Mouse (Mus musculus): Measurements from ENCODE around the gene Aqp3. TPM values are rescaled to one million over a fixed set of nuclear protein-coding genes. Genes with fewer than 3 reads are reported as not detected.

Aqp3 gene
- total RNA-seq, 1 experiment = 87.0 TPM

- Histone ChIP-seq H3K4me1 (ENCODE audit: control insufficient read depth in 2 of 2, insufficient read depth in 2 of 2, low read length in 2 of 2, poor library complexity in 1 of 2) (peaks cover 0 to 5% of the 10 kb centered on the region in 2 experiments; a peak in 1 of 4 replicates), H3K4me3 (ENCODE audit: insufficient read depth in 1 of 2, low read depth in 1 of 2, low read length in 2 of 2, poor library complexity in 1 of 2, severe bottlenecking in 1 of 2) (no peak overlapping the region), H3K27ac (ENCODE audit: insufficient read depth, low read depth, low read length, poor library complexity, severe bottlenecking) (no peak overlapping the region), H3K9ac (ENCODE audit: insufficient read depth, low read depth, low read length, poor library complexity, severe bottlenecking) (no peak overlapping the region), H3K9me3 (ENCODE audit: control insufficient read depth, insufficient read depth, low read depth, low read length) (no peaks in the 10 kb centered on the region), H3K36me3 (ENCODE audit: control insufficient read depth, insufficient read depth, low read length, poor library complexity, severe bottlenecking) (no peaks in the 10 kb centered on the region)
- no peak for TF ChIP-seq HCFC1 (IDR thresholded peaks at IDR 0.05; ENCODE audit: borderline replicate concordance, insufficient read depth, low read length)
- TF ChIP-seq MAFK (IDR thresholded peaks at IDR 0.05; ENCODE audit: insufficient read depth, low read depth, low read length) = no peak
- TF ChIP-seq ZNF384 (IDR thresholded peaks at IDR 0.05; ENCODE audit: low read depth, low read length) = no peak
- no peak for TF ChIP-seq CHD2 (IDR thresholded peaks at IDR 0.05; ENCODE audit: low read depth, low read length)
- no peak for TF ChIP-seq ZC3H11A (IDR thresholded peaks at IDR 0.05; ENCODE audit: borderline replicate concordance, low read depth, low read length)
- no peak for DNase-seq (ENCODE audit: low read depth, low spot score)
- in situ Hi-C loops (cut with MboI; ENCODE audit: low sequenced_read_pairs in 2 of 2, unreplicated experiment in 2 of 2) = no loop called here
Observed at GRCm38 (mm10) chr4:41046254-41046795, 51.7 kb downstream of the Aqp3 start.

- no peaks in the 10 kb centered on the region for H3K36me3 ChIP-seq (ENCODE audit: control insufficient read depth, insufficient read depth, low read length, poor library complexity, severe bottlenecking)
- no peak for TF ChIP-seq ZNF384 (IDR thresholded peaks at IDR 0.05; ENCODE audit: low read depth, low read length)
- no peak for TF ChIP-seq CHD2 (IDR thresholded peaks at IDR 0.05; ENCODE audit: low read depth, low read length)
- no peak for TF ChIP-seq ZC3H11A (IDR thresholded peaks at IDR 0.05; ENCODE audit: borderline replicate concordance, low read depth, low read length)
- TF ChIP-seq MAFK (IDR thresholded peaks at IDR 0.05; ENCODE audit: insufficient read depth, low read depth, low read length) = no peak
- TF ChIP-seq HCFC1 (IDR thresholded peaks at IDR 0.05; ENCODE audit: borderline replicate concordance, insufficient read depth, low read length) = no peak
Observed at GRCm38 (mm10) chr4:41045288-41045687, 52.7 kb downstream of the Aqp3 start.

GRCm38 (mm10) chr4:41043961-41044360 is 54.0 kb downstream of the Aqp3 start:
- in situ Hi-C loops (cut with MboI; ENCODE audit: low sequenced_read_pairs in 2 of 2, unreplicated experiment in 2 of 2) = no loop called here
- Histone ChIP-seq H3K4me3 (ENCODE audit: insufficient read depth in 1 of 2, low read depth in 1 of 2, low read length in 2 of 2, poor library complexity in 1 of 2, severe bottlenecking in 1 of 2) (no peak overlapping the region), H3K36me3 (ENCODE audit: control insufficient read depth, insufficient read depth, low read length, poor library complexity, severe bottlenecking) (no peaks in the 10 kb centered on the region), H3K9me3 (ENCODE audit: control insufficient read depth, insufficient read depth, low read depth, low read length) (no peaks in the 10 kb centered on the region), H3K9ac (ENCODE audit: insufficient read depth, low read depth, low read length, poor library complexity, severe bottlenecking) (no peak overlapping the region), H3K27ac (ENCODE audit: insufficient read depth, low read depth, low read length, poor library complexity, severe bottlenecking) (no peak overlapping the region), H3K4me1 (ENCODE audit: control insufficient read depth in 2 of 2, insufficient read depth in 2 of 2, low read length in 2 of 2, poor library complexity in 1 of 2) (peaks cover 0 to 2% of the 10 kb centered on the region in 2 experiments; a peak in 1 of 4 replicates)
- DNase-seq (ENCODE audit: low read depth, low spot score) = no peak
- no peak for TF ChIP-seq CHD2 (IDR thresholded peaks at IDR 0.05; ENCODE audit: low read depth, low read length)
- TF ChIP-seq ZNF384 (IDR thresholded peaks at IDR 0.05; ENCODE audit: low read depth, low read length) = no peak
- TF ChIP-seq ZC3H11A (IDR thresholded peaks at IDR 0.05; ENCODE audit: borderline replicate concordance, low read depth, low read length) = no peak
- no peak for TF ChIP-seq HCFC1 (IDR thresholded peaks at IDR 0.05; ENCODE audit: borderline replicate concordance, insufficient read depth, low read length)
- no peak for TF ChIP-seq MAFK (IDR thresholded peaks at IDR 0.05; ENCODE audit: insufficient read depth, low read depth, low read length)

More at GRCm38 (mm10) chr4:41045288-41045687, 52.7 kb downstream of the Aqp3 start:
- Histone ChIP-seq H3K9ac (ENCODE audit: insufficient read depth, low read depth, low read length, poor library complexity, severe bottlenecking) (no peak overlapping the region), H3K27ac (ENCODE audit: insufficient read depth, low read depth, low read length, poor library complexity, severe bottlenecking) (no peak overlapping the region), H3K9me3 (ENCODE audit: control insufficient read depth, insufficient read depth, low read depth, low read length) (no peaks in the 10 kb centered on the region), H3K4me3 (ENCODE audit: insufficient read depth in 1 of 2, low read depth in 1 of 2, low read length in 2 of 2, poor library complexity in 1 of 2, severe bottlenecking in 1 of 2) (no peak overlapping the region), H3K4me1 (ENCODE audit: control insufficient read depth in 2 of 2, insufficient read depth in 2 of 2, low read length in 2 of 2, poor library complexity in 1 of 2) (peaks cover 0 to 2% of the 10 kb centered on the region in 2 experiments; a peak in 1 of 4 replicates)
- in situ Hi-C loops (cut with MboI; ENCODE audit: low sequenced_read_pairs in 2 of 2, unreplicated experiment in 2 of 2) = no loop called here
- DNase-seq (ENCODE audit: low read depth, low spot score) = no peak

- TF ChIP-seq HCFC1 (IDR thresholded peaks at IDR 0.05; ENCODE audit: borderline replicate concordance, insufficient read depth, low read length) (no peak), CHD2 (IDR thresholded peaks at IDR 0.05; ENCODE audit: low read depth, low read length) (no peak), ZNF384 (IDR thresholded peaks at IDR 0.05; ENCODE audit: low read depth, low read length) (no peak), ZC3H11A (IDR thresholded peaks at IDR 0.05; ENCODE audit: borderline replicate concordance, low read depth, low read length) (no peak), MAFK (IDR thresholded peaks at IDR 0.05; ENCODE audit: insufficient read depth, low read depth, low read length) (no peak)
- Histone ChIP-seq H3K27ac (ENCODE audit: insufficient read depth, low read depth, low read length, poor library complexity, severe bottlenecking) (no peak overlapping the region), H3K9ac (ENCODE audit: insufficient read depth, low read depth, low read length, poor library complexity, severe bottlenecking) (no peak overlapping the region), H3K4me1 (ENCODE audit: control insufficient read depth in 2 of 2, insufficient read depth in 2 of 2, low read length in 2 of 2, poor library complexity in 1 of 2) (peaks cover 0 to 4% of the 10 kb centered on the region in 2 experiments; a peak in 1 of 4 replicates), H3K36me3 (ENCODE audit: control insufficient read depth, insufficient read depth, low read length, poor library complexity, severe bottlenecking) (no peaks in the 10 kb centered on the region), H3K4me3 (ENCODE audit: insufficient read depth in 1 of 2, low read depth in 1 of 2, low read length in 2 of 2, poor library complexity in 1 of 2, severe bottlenecking in 1 of 2) (no peak overlapping the region), H3K9me3 (ENCODE audit: control insufficient read depth, insufficient read depth, low read depth, low read length) (no peaks in the 10 kb centered on the region)
- no peak for DNase-seq (ENCODE audit: low read depth, low spot score)
- in situ Hi-C loops (cut with MboI; ENCODE audit: low sequenced_read_pairs in 2 of 2, unreplicated experiment in 2 of 2) = no loop called here
Observed at GRCm38 (mm10) chr4:41042880-41043279, 55.1 kb downstream of the Aqp3 start.

Other genes starting within 250 kb of the Aqp3 start
- gene B4galt1, start 244.2 kb downstream of the Aqp3 start, total RNA-seq (2012; rRNA removed) = 29.2 and 35.8 TPM in 2 replicates
- not detected in 2 replicates for gene Spink4, start 178.1 kb downstream of the Aqp3 start, total RNA-seq (2012; rRNA removed)
- 77.9 and 99.5 TPM in 2 replicates for gene Bag1, start 149.9 kb downstream of the Aqp3 start, total RNA-seq (2012; rRNA removed)
- 41.5 and 67.5 TPM in 2 replicates for gene Chmp5, start 149.8 kb downstream of the Aqp3 start, total RNA-seq (2012; rRNA removed)
- gene Nfx1, start 127.3 kb downstream of the Aqp3 start, total RNA-seq (2012; rRNA removed) = 71.7 and 82.7 TPM in 2 replicates
- gene Aqp7, start 50.0 kb downstream of the Aqp3 start, total RNA-seq (2012; rRNA removed) = 0.11 TPM in 1 of 2 replicates, not detected in the other
- 67.5 and 69.4 TPM in 2 replicates for gene Nol6, start 26.3 kb upstream of the Aqp3 start, total RNA-seq (2012; rRNA removed)
- gene Ube2r2, start 37.6 kb upstream of the Aqp3 start, total RNA-seq (2012; rRNA removed) = 47.4 and 52.3 TPM in 2 replicates
- gene Ubap2, start 177.0 kb upstream of the Aqp3 start, total RNA-seq (2012; rRNA removed) = 41.2 and 42.7 TPM in 2 replicates
- 20.4 and 27.7 TPM in 2 replicates for gene Dcaf12, start 216.7 kb upstream of the Aqp3 start, total RNA-seq (2012; rRNA removed)